Mouse (Mus musculus) heart, postnatal 0 days (tissue): ENCODE data around the gene Cd79b.

Source experiments
- CTCF ChIP-seq: IDR thresholded peaks from 2 replicates; pipeline ENCODE4 v1.5.1; 2016; ENCODE audit warnings: antibody characterized with exemption, control low read depth, low read depth
- EP300 ChIP-seq: IDR thresholded peaks from 2 replicates; pipeline ENCODE4 v1.6.1; 2016; ENCODE audit warnings: antibody characterized with exemption, low read depth

DNA sequence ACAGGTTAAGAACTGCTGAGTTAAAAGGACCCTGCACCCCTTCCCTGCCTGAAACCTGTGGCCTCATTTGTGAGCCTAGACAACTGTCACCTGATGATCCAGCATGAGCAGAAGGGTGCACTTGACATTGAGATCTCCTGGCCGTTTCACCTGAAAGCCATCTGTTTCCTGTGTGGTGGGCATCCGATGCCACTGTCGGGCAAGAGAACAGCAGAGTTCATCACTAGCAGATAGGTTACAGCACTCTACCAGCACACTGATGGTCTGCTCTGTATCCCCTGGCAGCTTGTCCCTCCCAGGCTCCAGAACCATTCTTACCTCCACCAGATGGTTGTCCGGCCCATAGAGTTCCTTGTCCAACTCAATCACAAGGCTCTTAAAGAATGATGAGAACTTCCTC is 49.0 kb downstream of the Cd79b start:
- TF ChIP-seq CTCF (no peak), EP300 (no peak)
